Mouse (Mus musculus) embryonic facial prominence, embryonic 13.5 days (tissue): ENCODE measurements around the gene Ndufa8. TPM values are rescaled to one million over a fixed set of nuclear protein-coding genes. Genes with fewer than 3 reads are reported as not detected.

Experiments
- ATAC-seq: fragments of 200-750 bp; cut with Nextera tagmentation; 2 replicates; pipeline ENCODE4 v1.8.0; 2017; ENCODE audit warnings: low read depth; ENCODE audit not compliant: insufficient number of reproducible peaks, insufficient read depth, low FRiP score, low TSS enrichment
- H3K27ac ChIP-seq: fragments of 300-500 bp; sonication (generic); 2 replicates; pipeline ENCODE4 v1.5.1; 2015; ENCODE audit warnings: moderate library complexity, mild to moderate bottlenecking, inconsistent platforms
- H3K27me3 ChIP-seq: fragments of 300-500 bp; sonication (generic); 2 replicates; pipeline ENCODE4 v1.6.1; 2015; ENCODE audit warnings: mild to moderate bottlenecking, inconsistent platforms
- H3K36me3 ChIP-seq: fragments of 300-500 bp; sonication (generic); 2 replicates; pipeline ENCODE4 v1.6.1; 2015; ENCODE audit warnings: mild to moderate bottlenecking, inconsistent platforms
- H3K4me1 ChIP-seq: fragments of 300-500 bp; sonication (generic); 2 replicates; pipeline ENCODE4 v1.6.1; 2015; ENCODE audit warnings: inconsistent platforms
- H3K4me2 ChIP-seq: fragments of 300-500 bp; sonication (generic); 2 replicates; pipeline ENCODE4 v1.6.1; 2015; ENCODE audit warnings: moderate library complexity, mild to moderate bottlenecking, inconsistent platforms
- H3K4me3 ChIP-seq: fragments of 300-500 bp; sonication (generic); 2 replicates; pipeline ENCODE4 v1.5.1; 2015; ENCODE audit warnings: mild to moderate bottlenecking, inconsistent platforms
- H3K9ac ChIP-seq: fragments of 300-500 bp; sonication (generic); 2 replicates; pipeline ENCODE4 v1.6.1; 2015; ENCODE audit warnings: mild to moderate bottlenecking, inconsistent platforms
- H3K9me3 ChIP-seq: fragments of 300-500 bp; sonication (generic); 2 replicates; pipeline ENCODE4 v1.6.1; 2016; ENCODE audit warnings: inconsistent platforms
- WGBS: fragments of 180-500 bp; shearing (Covaris S2); methylation state at CpG from one replicate; pipeline ENCODE4 v1.1.7; 2015; ENCODE audit warnings: mixed read lengths; 5-methylcytosine and 5-hydroxymethylcytosine counted together
- polyA plus RNA-seq: library from polyadenylated mRNA; unstranded; fragments of >200 nt; fragmentation: Nextera tagmentation; extraction: Ambion mirVana; gene quantifications from 2 replicates; pipeline ENCODE4 v1.2.1, GENCODE M21; 2015

Gene Ndufa8
- polyA plus RNA-seq, 1 experiment from 2014 or later = 220 TPM

DNA sequence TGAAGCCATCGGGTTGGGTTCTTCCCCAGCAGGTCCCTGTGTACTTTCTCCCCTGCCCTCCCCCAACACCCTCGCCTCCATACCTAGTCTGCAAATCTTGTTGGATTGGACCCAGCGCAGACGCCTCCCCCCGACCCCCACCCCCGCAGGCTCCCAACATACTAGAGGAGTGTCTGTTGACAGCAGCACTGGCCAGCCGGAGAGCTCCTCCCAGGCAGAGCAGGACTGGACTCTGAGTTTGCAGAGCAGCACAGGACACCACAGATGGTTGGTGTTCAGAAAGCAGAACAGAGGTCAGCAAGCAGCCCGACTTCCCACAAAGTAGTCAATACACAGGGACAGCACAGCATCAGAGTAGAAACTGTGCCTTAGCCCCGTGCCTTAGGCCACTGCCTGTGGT is 32.2 kb upstream of the Ndufa8 start:
- H3K4me2 ChIP-seq = no peak overlapping the region
- WGBS = 17% methylated on average over 9 of the region's 9 CpGs
- no peak overlapping the region for H3K9ac ChIP-seq
- no peak overlapping the region for H3K4me3 ChIP-seq
- H3K4me1 ChIP-seq = peaks cover 65% of the 10 kb centered on the region
- no peaks in the 10 kb centered on the region for H3K9me3 ChIP-seq
- ATAC-seq = no peak; the same call in 1 of the 2 replicates
- peaks cover 12% of the 10 kb centered on the region for H3K27me3 ChIP-seq
- H3K36me3 ChIP-seq = no peaks in the 10 kb centered on the region
- peak overlapping the region; percentile 51; the same call in 1 of the 2 replicates for H3K27ac ChIP-seq

DNA sequence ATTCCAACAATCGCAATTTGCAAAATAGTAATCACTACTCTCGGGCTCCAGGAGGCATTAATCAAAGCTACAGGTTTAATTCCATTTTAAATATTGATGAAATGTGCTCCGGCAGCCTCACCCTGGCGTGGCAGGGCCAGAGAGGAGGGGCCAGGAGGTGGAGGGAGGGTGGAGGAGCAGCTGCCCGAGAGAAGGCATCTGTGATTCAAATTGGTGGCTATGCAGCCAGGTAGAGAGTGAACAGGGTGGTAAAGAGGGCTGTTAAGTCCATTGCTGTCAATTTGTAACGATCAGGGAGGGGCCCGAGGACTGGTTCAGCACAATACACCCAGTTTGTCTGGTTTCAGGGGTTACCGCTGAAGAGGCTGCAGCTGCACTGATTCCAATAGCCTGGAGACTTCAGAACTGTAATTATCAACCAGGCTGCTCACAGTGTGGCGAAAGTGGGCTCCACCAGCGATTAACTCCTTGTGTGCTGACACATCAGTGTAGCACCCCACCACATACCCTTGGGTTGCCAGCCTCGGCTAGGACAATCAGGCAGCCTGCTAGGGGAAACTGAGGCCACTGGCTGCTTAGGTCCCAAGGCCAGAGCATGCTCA is 28.1 kb upstream of the Ndufa8 start:
- Histone ChIP-seq H3K27ac (no peak overlapping the region), H3K27me3 (no peaks in the 10 kb centered on the region; the same call in 1 of the 2 replicates), H3K9ac (no peak overlapping the region), H3K4me1 (peaks cover 39% of the 10 kb centered on the region), H3K4me3 (no peak overlapping the region), H3K9me3 (no peaks in the 10 kb centered on the region), H3K4me2 (peak overlapping the region; percentile 44), H3K36me3 (no peaks in the 10 kb centered on the region)
- no peak for ATAC-seq
- WGBS = 16% methylated on average over 11 of the region's 11 CpGs

DNA sequence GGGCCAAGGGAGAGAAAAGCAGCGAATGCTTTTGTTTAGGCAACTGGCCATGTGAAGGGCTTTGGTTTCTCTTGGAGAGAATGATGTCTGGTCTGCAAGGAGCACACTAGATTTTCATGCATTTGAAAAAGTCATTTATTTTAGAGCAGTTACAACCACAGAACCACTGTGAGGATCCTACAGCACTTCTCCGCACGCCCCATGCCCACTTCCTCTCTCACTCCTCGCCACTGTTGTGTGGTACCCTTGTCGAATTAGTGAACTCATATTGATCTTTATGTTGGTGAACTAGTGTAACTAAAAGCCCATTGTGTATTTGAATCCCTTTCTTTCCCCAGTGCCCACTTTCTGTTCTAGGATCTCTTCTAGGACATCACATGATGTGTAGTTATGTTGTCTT is 26.0 kb upstream of the Ndufa8 start:
- Histone ChIP-seq H3K4me1 (peaks cover 27% of the 10 kb centered on the region), H3K9me3 (no peaks in the 10 kb centered on the region), H3K27ac (no peak overlapping the region), H3K4me3 (no peak overlapping the region), H3K9ac (no peak overlapping the region), H3K4me2 (no peak overlapping the region), H3K36me3 (no peaks in the 10 kb centered on the region), H3K27me3 (no peaks in the 10 kb centered on the region; the same call in 1 of the 2 replicates)
- 85% methylated on average over 5 of the region's 5 CpGs for WGBS
- no peak for ATAC-seq

DNA sequence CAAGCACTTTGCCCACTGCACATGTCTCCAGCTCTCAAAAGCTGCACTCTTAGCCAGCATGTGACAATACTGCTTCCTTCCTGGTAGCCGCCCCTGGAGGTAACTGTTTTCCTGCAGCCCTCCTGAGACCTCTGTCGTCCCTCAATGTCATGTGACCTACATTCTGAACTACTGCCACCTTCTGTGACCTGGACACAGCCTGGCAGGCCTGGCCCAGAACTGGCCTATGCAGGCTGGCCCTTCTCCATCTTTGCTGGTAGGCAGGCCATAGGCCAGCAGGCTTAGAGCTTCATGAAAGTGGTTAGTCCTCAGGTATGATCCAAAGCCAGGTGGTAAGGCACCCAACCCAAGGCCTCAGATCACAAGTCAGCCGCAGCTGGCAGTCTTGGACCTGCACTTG is 24.6 kb upstream of the Ndufa8 start:
- no peaks in the 10 kb centered on the region for H3K36me3 ChIP-seq
- H3K9ac ChIP-seq = no peak overlapping the region
- no peak overlapping the region for H3K27ac ChIP-seq
- H3K4me1 ChIP-seq = peaks cover 17% of the 10 kb centered on the region
- H3K9me3 ChIP-seq = no peaks in the 10 kb centered on the region
- WGBS = 58% methylated on average over 3 of the region's 3 CpGs
- no peak for ATAC-seq
- no peak overlapping the region for H3K4me3 ChIP-seq
- no peak overlapping the region for H3K4me2 ChIP-seq
- no peaks in the 10 kb centered on the region; the same call in 1 of the 2 replicates for H3K27me3 ChIP-seq

DNA sequence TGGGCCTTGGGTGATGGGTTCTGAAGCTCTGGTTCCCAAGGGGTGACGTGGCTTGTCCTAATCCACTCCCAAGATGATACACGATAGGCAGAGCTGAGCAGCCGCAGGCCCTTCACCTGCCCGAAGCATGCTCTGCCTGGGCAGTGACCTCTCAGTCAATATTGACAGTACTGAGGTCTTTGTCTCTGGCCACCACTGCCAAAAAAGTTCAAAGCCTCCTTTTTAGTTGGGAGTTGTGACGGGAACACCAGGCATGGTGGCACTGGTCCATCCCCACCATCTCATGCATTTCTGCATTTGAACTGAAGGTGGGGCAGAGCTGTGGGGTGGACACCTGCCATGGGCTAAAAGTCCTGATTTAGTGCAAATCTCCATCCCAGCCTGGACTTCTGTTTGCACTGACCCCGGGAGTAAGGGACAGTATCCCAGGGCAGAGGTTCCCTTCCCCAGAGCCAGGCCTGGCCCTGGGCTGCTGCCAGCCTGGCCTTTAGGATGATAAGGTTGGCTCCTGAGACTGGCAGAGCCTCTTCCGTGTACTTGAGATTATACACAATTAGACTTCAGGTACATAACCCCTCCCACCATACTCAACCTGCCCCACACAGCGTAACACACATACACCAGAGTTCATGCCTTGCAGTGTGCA is 22.6 kb upstream of the Ndufa8 start:
- no peak overlapping the region for H3K4me2 ChIP-seq
- no peak overlapping the region for H3K27ac ChIP-seq
- no peaks in the 10 kb centered on the region for H3K9me3 ChIP-seq
- H3K4me1 ChIP-seq = no peaks in the 10 kb centered on the region
- H3K9ac ChIP-seq = no peak overlapping the region
- no peak for ATAC-seq
- H3K27me3 ChIP-seq = no peaks in the 10 kb centered on the region; the same call in 1 of the 2 replicates
- 77% methylated on average over 8 of the region's 8 CpGs for WGBS
- no peaks in the 10 kb centered on the region for H3K36me3 ChIP-seq
- no peak overlapping the region for H3K4me3 ChIP-seq

DNA sequence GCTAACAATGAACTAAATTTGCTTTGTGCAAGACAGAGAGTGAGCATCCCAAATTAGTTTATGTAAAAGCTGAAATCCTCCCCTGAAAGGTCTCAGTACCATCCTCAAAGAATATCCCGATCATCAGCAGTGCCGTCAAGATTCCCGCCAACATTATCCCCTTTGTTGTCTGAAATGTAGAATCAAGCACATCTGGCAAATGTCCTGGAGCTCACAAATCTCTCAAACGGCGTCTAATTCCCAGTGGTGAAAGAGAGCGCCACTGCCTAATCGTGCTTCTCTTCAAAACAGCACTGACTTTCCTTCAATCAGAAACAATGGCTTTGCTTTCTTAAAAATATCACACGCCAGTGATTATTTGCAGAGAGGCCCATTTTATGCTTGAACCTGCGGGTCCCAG is 17.9 kb upstream of the Ndufa8 start:
- no peaks in the 10 kb centered on the region for H3K27me3 ChIP-seq
- no peak overlapping the region for H3K4me3 ChIP-seq
- H3K9me3 ChIP-seq = peaks cover 5% of the 10 kb centered on the region; the same call in 1 of the 2 replicates
- no peak overlapping the region for H3K4me2 ChIP-seq
- 35% methylated on average over 9 of the region's 9 CpGs for WGBS
- no peak overlapping the region for H3K9ac ChIP-seq
- no peak for ATAC-seq
- no peaks in the 10 kb centered on the region for H3K4me1 ChIP-seq
- H3K27ac ChIP-seq = no peak overlapping the region
- H3K36me3 ChIP-seq = no peaks in the 10 kb centered on the region

DNA sequence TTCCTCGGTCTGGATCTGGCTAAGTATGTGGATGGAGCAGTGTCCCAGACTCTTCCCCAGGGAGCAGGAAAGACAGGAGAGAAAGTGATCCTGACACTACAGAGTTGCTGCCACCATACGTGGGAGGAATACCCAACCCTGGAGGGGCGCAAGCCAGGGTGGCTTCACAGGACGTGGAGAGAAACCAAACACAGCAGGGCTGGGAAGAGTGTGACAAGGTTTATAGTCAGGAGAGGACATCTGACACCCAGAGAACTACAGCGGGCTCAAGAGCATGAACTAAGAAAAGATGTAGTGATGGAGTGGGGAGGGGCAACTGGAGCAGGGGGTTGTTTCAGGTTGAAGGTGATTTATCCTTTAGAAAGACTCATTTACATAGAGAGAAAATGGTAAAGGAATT is 12.2 kb upstream of the Ndufa8 start:
- peaks cover 5% of the 10 kb centered on the region; the same call in 1 of the 2 replicates for H3K9me3 ChIP-seq
- no peak overlapping the region for H3K4me3 ChIP-seq
- H3K27ac ChIP-seq = no peak overlapping the region
- H3K4me2 ChIP-seq = no peak overlapping the region
- no peak overlapping the region for H3K9ac ChIP-seq
- H3K27me3 ChIP-seq = no peaks in the 10 kb centered on the region
- H3K36me3 ChIP-seq = no peaks in the 10 kb centered on the region
- ATAC-seq = no peak
- 64% methylated on average over 5 of the region's 5 CpGs for WGBS
- peaks cover 2% of the 10 kb centered on the region for H3K4me1 ChIP-seq

DNA sequence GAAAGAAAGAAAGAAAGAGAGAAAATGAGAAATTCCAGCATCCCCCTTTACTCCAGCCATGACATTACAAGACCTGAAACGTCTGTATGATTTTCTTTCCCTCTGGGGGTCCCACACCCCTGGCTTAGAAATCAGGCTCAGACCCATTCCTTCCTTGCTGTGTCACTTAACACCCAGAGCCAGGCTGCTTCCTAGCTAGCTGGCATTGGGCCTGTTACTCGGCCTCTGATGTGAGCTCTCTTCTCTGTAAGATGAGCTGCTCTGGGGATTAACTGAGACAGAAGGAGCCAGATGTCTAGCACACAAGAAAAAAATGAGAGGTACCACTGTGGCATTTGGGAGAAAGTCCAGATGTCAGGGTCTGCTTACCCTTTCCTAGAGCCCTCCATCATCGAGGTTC is 7.0 kb upstream of the Ndufa8 start:
- WGBS = 9% methylated on average over 3 of the region's 3 CpGs
- Histone ChIP-seq H3K27me3 (no peaks in the 10 kb centered on the region), H3K27ac (0 out of 2 replicates have a peak overlapping the region, but pooled peaks have one; percentile 0), H3K4me3 (no peak overlapping the region), H3K4me2 (no peak overlapping the region), H3K9ac (no peak overlapping the region), H3K4me1 (peaks cover 21% of the 10 kb centered on the region), H3K9me3 (no peaks in the 10 kb centered on the region), H3K36me3 (no peaks in the 10 kb centered on the region)
- ATAC-seq = 0 out of 2 replicates have a peak, but pooled peaks have one; percentile 66

DNA sequence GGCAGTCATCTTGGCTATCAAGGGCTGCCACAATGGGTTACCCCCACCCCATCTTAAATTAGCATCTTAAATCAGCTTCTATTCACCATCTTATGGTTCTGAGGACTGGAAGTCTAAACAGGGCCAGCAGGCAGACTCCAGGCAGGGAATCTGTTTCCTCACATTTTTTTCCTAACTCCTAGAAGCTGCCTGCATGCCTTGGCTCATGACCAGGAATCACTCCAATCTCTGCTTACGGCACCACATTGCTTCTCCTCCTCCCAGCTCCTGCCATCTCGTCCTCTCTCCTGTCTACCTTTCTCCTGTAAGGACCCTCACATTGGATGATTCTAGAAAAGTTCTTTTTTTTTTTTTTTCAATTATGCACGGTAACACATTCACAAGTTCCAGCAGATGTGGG is 4.0 kb upstream of the Ndufa8 start:
- no peaks in the 10 kb centered on the region for H3K9me3 ChIP-seq
- WGBS = 55% methylated on average over 3 of the region's 3 CpGs
- ATAC-seq = no peak
- H3K27ac ChIP-seq = no peak overlapping the region
- H3K9ac ChIP-seq = no peak overlapping the region
- peaks cover 27% of the 10 kb centered on the region for H3K4me1 ChIP-seq
- no peaks in the 10 kb centered on the region for H3K27me3 ChIP-seq
- H3K4me3 ChIP-seq = no peak overlapping the region
- no peaks in the 10 kb centered on the region for H3K36me3 ChIP-seq
- no peak overlapping the region for H3K4me2 ChIP-seq

DNA sequence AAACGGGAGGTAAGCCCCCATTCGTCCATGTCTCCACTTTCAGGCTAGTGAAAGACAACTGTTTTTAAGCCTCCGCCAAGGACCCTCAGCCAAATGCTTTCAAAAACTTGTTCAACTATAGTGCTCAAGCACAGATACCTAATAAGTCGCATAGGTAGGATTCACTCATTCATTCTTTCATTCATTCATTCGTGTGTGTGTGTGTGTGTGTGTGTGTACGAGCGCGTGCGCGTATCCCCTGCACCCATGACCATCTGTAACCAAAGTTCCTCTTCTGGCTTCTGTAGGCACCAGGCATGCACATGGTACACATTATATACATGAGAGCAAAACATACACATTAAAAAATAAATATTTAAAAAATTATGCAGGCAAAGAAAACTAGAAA is 355 bp upstream of the Ndufa8 start:
- ATAC-seq = peak; percentile 5; the same call in 1 of the 2 replicates
- Histone ChIP-seq H3K4me3 (peak overlapping the region; percentile 89), H3K27me3 (no peaks in the 10 kb centered on the region), H3K36me3 (peaks cover 13% of the 10 kb centered on the region; the same call in 1 of the 2 replicates), H3K9me3 (no peaks in the 10 kb centered on the region), H3K9ac (no peak overlapping the region), H3K27ac (no peak overlapping the region), H3K4me2 (peak overlapping the region; percentile 77), H3K4me1 (peaks cover 24% of the 10 kb centered on the region)
- 33% methylated on average over 10 of the region's 10 CpGs for WGBS

DNA sequence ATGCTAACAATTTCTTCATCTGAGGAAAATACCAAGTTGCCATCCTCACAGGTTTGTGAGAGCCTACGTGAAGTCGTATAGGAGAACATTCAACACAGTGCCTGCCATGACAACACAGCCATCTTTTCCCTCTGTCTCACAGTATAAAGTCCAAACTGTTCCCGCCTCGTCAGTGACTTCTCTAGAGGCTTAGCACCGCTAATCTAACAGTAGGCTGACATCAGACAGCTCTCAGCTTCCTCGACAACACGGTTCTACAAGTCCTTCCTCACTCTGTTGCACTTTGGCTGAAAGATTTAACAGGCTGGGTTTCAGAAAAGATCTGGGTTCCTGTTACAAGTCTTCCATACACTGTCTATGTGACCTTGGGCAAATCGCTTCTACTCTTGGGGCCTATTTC is 1.0 kb downstream of the Ndufa8 start:
- peak overlapping the region; percentile 89 for H3K4me3 ChIP-seq
- H3K27ac ChIP-seq = no peak overlapping the region
- 70% methylated on average over 8 of the region's 8 CpGs for WGBS
- H3K4me2 ChIP-seq = peak overlapping the region; percentile 77
- H3K27me3 ChIP-seq = no peaks in the 10 kb centered on the region
- peaks cover 22% of the 10 kb centered on the region for H3K4me1 ChIP-seq
- ATAC-seq = no peak
- peaks cover 27% of the 10 kb centered on the region for H3K36me3 ChIP-seq
- no peaks in the 10 kb centered on the region for H3K9me3 ChIP-seq
- peak overlapping the region; percentile 92 for H3K9ac ChIP-seq

DNA sequence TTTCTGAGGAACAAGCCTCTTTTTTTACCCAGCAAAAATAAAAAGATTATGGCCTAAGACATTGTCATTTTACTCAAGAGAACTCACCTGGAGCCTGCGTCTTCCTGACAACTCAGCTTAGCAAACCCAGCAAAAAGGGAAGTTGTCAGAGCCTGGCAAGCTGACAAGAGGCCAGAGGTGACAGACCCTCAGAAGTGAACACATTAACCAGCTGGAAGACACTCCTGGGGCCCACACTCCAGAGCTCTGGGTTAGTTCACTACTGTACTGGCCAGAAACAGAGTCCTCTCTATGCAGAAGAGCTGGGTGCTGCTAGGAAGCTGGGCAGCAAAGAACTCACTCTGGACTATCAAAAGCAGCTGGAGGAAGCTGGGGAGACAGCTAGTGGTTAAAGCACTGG is 8.3 kb downstream of the Ndufa8 start:
- Histone ChIP-seq H3K4me1 (no peaks in the 10 kb centered on the region), H3K4me2 (no peak overlapping the region), H3K9ac (0 out of 2 replicates have a peak overlapping the region, but pooled peaks have one; percentile 21), H3K9me3 (no peaks in the 10 kb centered on the region), H3K36me3 (peaks cover 60% of the 10 kb centered on the region), H3K4me3 (no peak overlapping the region), H3K27ac (no peak overlapping the region), H3K27me3 (no peaks in the 10 kb centered on the region)
- 90% methylated on average over 1 of the region's 1 CpGs for WGBS
- no peak for ATAC-seq
